Mouse (Mus musculus): ENCODE data around the gene Gm20696.

Gm20696 gene

GRCm38 (mm10) chr6:99665457-99666317 lies 910 bp downstream of the Gm20696 start:
- ATAC-seq (ENCODE audit: low TSS enrichment): no peak

GRCm38 (mm10) chr6:99663232-99663631 lies 3.4 kb downstream of the Gm20696 start:
- ATAC-seq (ENCODE audit: low TSS enrichment): no peak

GRCm38 (mm10) chr6:99660443-99660842 lies 6.2 kb downstream of the Gm20696 start:
- no peak for ATAC-seq (ENCODE audit: low TSS enrichment)

- no peak for ATAC-seq (ENCODE audit: low TSS enrichment)
These were observed 8.0 kb downstream of the Gm20696 start for GRCm38 (mm10) chr6:99658586-99658985.

DNA sequence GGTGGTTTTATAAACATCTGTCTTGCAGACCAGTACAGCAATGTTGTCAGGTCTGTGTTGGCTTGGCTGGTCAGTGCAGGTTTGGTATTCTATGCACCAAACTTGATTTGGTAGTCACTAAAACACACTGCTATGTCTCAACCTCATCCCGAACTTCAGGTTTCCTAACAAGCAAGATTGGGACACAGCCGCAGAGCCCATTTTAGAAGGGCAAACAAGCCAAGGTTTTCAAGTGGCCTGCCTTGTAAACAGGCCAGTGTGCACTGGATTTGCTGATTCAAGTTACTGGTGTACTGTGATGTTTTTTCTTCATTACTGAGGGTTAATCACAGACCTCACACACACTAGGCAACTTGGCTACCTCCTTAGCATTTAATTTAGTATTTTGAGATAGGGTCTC lies 10.5 kb downstream of the Gm20696 start:
- no peak for ATAC-seq (ENCODE audit: low TSS enrichment)

GRCm38 (mm10) chr6:99655488-99655887 lies 11.1 kb downstream of the Gm20696 start:
- no peak for ATAC-seq (ENCODE audit: low TSS enrichment)

GRCm38 (mm10) chr6:99654343-99654742 lies 12.3 kb downstream of the Gm20696 start:
- 0 out of 2 replicates have a peak, but pooled peaks have one; percentile 6 for ATAC-seq (ENCODE audit: low TSS enrichment)

GRCm38 (mm10) chr6:99652341-99652740 lies 14.3 kb downstream of the Gm20696 start:
- peak; percentile 53; the same call in 1 of the 2 replicates for ATAC-seq (ENCODE audit: low TSS enrichment)

DNA sequence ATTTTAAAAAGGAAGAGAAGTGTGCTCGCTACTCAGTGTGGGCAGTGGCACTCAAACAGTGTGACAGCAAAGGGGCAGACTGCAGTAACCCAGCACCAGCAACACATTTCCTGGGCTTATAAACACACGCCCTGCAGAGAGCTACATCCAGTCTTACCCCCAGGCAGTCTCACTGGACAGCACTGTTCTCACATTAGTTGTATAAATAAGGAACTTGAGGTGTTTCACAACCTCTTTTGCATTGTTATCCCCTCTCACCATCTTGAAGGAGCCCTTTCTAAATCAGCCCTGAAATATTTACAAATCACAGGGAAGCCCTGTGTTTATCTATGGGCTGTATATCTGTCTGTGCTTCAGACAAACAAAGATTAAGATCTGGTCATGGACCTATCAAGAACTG lies 17.3 kb downstream of the Gm20696 start:
- no peak for ATAC-seq (ENCODE audit: low TSS enrichment)

- ATAC-seq (ENCODE audit: low TSS enrichment): no peak
These were observed 20.3 kb downstream of the Gm20696 start for GRCm38 (mm10) chr6:99646344-99646743.

GRCm38 (mm10) chr6:99644876-99645275 lies 21.7 kb downstream of the Gm20696 start:
- ATAC-seq (ENCODE audit: low TSS enrichment): no peak

- no peak for ATAC-seq (ENCODE audit: low TSS enrichment)
These were observed 22.2 kb downstream of the Gm20696 start for GRCm38 (mm10) chr6:99644386-99644785.

- no peak for ATAC-seq (ENCODE audit: low TSS enrichment)
These were observed 23.0 kb downstream of the Gm20696 start for GRCm38 (mm10) chr6:99643439-99644199.

DNA sequence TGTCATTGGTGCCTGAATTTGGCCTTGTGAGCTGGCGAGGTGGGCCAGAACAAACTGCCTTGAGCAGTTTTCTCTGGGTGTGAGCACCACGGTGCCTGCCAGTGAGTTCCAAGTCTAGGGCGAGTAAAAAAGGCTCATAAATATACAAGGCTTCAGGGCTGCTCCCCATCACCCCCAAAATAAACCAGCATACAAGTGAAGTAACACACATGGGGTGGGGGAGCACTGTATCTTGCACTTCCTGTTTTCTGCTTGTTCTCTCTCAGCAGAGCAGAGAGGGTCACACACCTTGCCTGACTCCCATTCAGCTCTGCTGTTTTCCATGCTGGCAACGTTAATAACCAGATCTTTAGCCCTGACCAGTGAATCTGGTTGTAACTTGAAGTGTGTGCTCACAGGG lies 29.1 kb downstream of the Gm20696 start:
- ATAC-seq (ENCODE audit: low TSS enrichment): no peak

DNA sequence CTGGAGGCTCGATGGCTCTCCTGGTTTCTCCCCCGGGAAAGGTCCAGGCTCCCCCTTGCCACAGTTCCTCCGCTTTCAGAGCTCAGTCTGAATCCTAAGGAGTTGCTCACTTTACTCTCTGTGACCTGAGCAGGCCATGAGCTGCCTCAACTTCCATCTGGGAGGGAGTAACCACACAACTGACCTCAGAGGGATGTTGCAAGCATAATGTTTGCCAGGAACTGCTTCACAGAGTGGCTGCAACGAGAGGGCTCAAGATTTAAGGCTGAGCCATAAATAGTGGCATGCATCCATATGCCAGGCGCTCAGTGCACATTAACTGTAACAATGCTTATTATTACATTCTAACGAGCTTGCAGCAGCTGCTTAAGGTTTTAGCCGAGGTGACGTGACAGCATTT lies 29.8 kb downstream of the Gm20696 start:
- no peak for ATAC-seq (ENCODE audit: low TSS enrichment)

DNA sequence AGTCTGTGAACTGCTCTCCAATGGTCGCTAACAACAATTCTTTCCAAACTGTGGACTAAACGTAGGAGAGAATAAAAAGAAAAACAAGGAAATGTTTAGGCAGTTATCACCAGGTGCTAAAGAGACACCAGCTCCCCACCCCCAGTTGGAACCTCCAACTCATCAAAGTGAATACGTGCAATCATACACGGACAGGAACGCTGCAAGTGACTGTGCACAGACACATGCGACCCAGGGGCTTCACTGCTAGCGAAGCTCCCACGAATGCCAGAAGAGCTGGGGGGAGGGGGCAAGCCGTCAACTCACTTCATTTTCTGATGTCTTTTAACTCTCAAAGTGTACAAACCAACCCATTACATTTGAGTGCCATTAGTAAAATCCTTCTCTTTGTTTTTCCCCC lies 30.5 kb downstream of the Gm20696 start:
- ATAC-seq (ENCODE audit: low TSS enrichment): no peak

DNA sequence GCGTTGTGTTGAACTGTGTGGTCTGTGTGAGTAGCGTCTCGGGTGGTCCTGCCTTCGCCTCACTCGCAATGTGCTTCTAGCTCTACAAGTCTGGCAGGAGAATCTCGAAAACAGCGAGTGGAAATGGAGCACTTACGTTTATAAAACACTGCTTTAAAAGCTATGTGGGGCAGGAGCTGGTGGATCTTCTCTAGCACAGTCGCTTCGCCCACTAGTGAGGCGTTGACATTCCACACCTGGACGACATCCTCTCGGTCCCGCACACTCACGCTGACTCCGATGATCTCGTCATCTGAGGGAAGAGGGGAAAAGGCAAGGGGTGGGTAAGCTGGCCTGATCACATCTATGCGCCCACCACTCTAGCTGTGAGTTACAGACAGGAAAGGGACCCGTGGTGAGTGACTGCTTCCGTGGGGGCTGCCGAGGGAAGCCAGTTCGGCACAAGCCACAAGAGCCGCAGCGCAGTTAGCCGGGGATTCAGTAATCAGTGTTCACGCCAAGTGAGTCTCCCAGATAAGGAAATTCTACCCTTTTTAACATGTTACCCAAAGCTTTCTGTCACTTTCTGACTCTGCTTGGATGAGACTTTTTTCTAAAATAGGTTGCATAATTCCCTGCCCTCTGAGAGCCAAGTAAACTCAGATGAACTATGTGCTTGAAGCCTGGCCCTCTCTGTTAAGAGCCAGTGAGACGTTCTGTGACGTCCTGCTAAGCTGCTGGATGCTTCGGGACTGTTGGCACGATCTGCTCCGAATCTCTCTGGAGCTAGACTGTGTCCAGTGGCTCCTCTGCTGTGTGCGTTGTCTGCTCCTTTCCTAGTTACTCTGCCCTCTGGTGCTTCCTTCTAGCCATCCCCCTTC lies 34.2 kb downstream of the Gm20696 start:
- peak; percentile 60 for ATAC-seq (ENCODE audit: low TSS enrichment)

DNA sequence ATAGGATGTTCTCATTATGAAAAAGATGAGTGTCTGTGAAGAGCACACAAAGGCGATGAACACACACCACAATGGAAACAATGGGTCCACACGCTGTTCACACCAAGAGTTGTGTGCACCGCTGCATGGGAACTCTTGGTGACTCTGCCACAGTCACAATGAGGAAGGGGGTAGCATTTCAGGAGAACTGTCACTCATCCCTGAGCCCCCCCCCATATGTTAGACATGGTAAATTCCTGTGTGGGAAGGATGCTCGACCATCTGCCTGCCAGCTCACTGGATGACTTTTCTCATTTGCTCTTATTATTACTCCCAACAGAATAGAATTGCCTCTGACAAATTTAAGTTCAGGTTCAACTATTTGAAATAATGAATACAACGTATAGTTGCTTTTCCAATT lies 35.0 kb downstream of the Gm20696 start:
- no peak for ATAC-seq (ENCODE audit: low TSS enrichment)

GRCm38 (mm10) chr6:99629726-99630458 lies 36.7 kb downstream of the Gm20696 start:
- ATAC-seq (ENCODE audit: low TSS enrichment): 0 out of 2 replicates have a peak, but pooled peaks have one; percentile 22

- ATAC-seq (ENCODE audit: low TSS enrichment): no peak
These were observed 40.2 kb downstream of the Gm20696 start for GRCm38 (mm10) chr6:99626347-99626746.

GRCm38 (mm10) chr6:99625803-99626202 lies 40.8 kb downstream of the Gm20696 start:
- ATAC-seq (ENCODE audit: low TSS enrichment): no peak
